Mouse (Mus musculus) midbrain, embryonic 15.5 days (tissue): ENCODE results near the gene Cdk14. TPM values are rescaled to one million over a fixed set of nuclear protein-coding genes. Genes with fewer than 3 reads are reported as not detected.
"Not testable (repeated sequence)": the region's sequence is repeated elsewhere in the genome, so short reads cannot be mapped to it uniquely, and the experiment has no call there.

Experiments used
- ATAC-seq: fragments of 200-750 bp; cut with Nextera tagmentation; replicated peaks from 2 replicates; pipeline ENCODE4 v1.8.0; 2017; ENCODE audit warnings: moderate TSS enrichment
- H3K27ac ChIP-seq: fragments of 300-500 bp; sonication (generic); 2 replicates; pipeline ENCODE4 v1.5.1; 2015; ENCODE audit warnings: mild to moderate bottlenecking, inconsistent platforms
- H3K27me3 ChIP-seq: fragments of 300-500 bp; sonication (generic); replicated peaks from 2 replicates; pipeline ENCODE4 v1.6.1; 2015; ENCODE audit warnings: inconsistent platforms
- H3K36me3 ChIP-seq: fragments of 300-500 bp; sonication (generic); replicated peaks from 2 replicates; pipeline ENCODE4 v1.6.1; 2015; ENCODE audit warnings: inconsistent platforms
- H3K4me1 ChIP-seq: fragments of 300-500 bp; sonication (generic); 2 replicates; pipeline ENCODE4 v1.6.1; 2015; ENCODE audit warnings: inconsistent platforms
- H3K4me2 ChIP-seq: fragments of 300-500 bp; sonication (generic); 2 replicates; pipeline ENCODE4 v1.6.1; 2015; ENCODE audit warnings: inconsistent platforms, mild to moderate bottlenecking, moderate library complexity
- H3K4me3 ChIP-seq: fragments of 300-500 bp; sonication (generic); 2 replicates; pipeline ENCODE4 v1.5.1; 2015; ENCODE audit warnings: mild to moderate bottlenecking, inconsistent platforms
- H3K9ac ChIP-seq: fragments of 300-500 bp; sonication (generic); 2 replicates; pipeline ENCODE4 v1.6.1; 2015; ENCODE audit warnings: mild to moderate bottlenecking, inconsistent platforms
- H3K9me3 ChIP-seq: fragments of 300-500 bp; sonication (generic); 2 replicates; pipeline ENCODE4 v1.6.1; 2016; ENCODE audit warnings: inconsistent platforms
- WGBS: fragments of 180-500 bp; shearing (Covaris S2); methylation state at CpG from one replicate; pipeline ENCODE4 v1.1.7; 2015; ENCODE audit warnings: mixed read lengths; 5-methylcytosine and 5-hydroxymethylcytosine counted together
- polyA plus RNA-seq: library from polyadenylated mRNA; unstranded; fragments of >200 nt; fragmentation: Nextera tagmentation; extraction: Ambion mirVana; gene quantifications from 2 replicates; pipeline ENCODE4 v1.2.1, GENCODE M21; 2015

Cdk14 gene
- polyA plus RNA-seq, 1 experiment from 2014 or later, result 40.9 TPM

GRCm38 (mm10) chr5:5330926-5331460 lies 89.1 kb downstream of the Cdk14 start:
- Histone ChIP-seq H3K27ac (no peak overlapping the region), H3K27me3 (no peaks in the 10 kb centered on the region), H3K4me1 (no peaks in the 10 kb centered on the region), H3K4me2 (no peak overlapping the region), H3K36me3 (no peaks in the 10 kb centered on the region), H3K4me3 (no peak overlapping the region), H3K9ac (no peak overlapping the region), H3K9me3 (no peaks in the 10 kb centered on the region)
- ATAC-seq, result no peak
- 58% methylated on average over 10 of the region's 10 CpGs for WGBS

- H3K27me3 ChIP-seq, H3K4me1 ChIP-seq, H3K27ac ChIP-seq, ATAC-seq, H3K4me3 ChIP-seq, H3K9me3 ChIP-seq, H3K9ac ChIP-seq, H3K36me3 ChIP-seq, H3K4me2 ChIP-seq: not testable (repeated sequence)
- 98% methylated on average over 2 of the region's 2 CpGs for WGBS
These were observed 91.1 kb downstream of the Cdk14 start for GRCm38 (mm10) chr5:5329018-5329417.

GRCm38 (mm10) chr5:5326716-5327115 lies 93.4 kb downstream of the Cdk14 start:
- no peak overlapping the region for H3K9ac ChIP-seq
- no peaks in the 10 kb centered on the region for H3K9me3 ChIP-seq
- WGBS, result 97% methylated on average over 2 of the region's 2 CpGs
- no peak for ATAC-seq
- no peaks in the 10 kb centered on the region for H3K4me1 ChIP-seq
- no peak overlapping the region for H3K4me3 ChIP-seq
- H3K4me2 ChIP-seq, result no peak overlapping the region
- no peaks in the 10 kb centered on the region for H3K27me3 ChIP-seq
- H3K36me3 ChIP-seq, result no peaks in the 10 kb centered on the region
- H3K27ac ChIP-seq, result no peak overlapping the region

GRCm38 (mm10) chr5:5322699-5323098 lies 97.4 kb downstream of the Cdk14 start:
- 85% methylated on average over 8 of the region's 8 CpGs for whole genome bisulfite sequencing
- Histone ChIP-seq H3K9me3 (no peaks in the 10 kb centered on the region), H3K36me3 (no peaks in the 10 kb centered on the region), H3K27ac (no peak overlapping the region), H3K9ac (no peak overlapping the region), H3K27me3 (no peaks in the 10 kb centered on the region), H3K4me2 (no peak overlapping the region), H3K4me3 (no peak overlapping the region), H3K4me1 (0 out of 2 replicates have a peak, but pooled peaks cover 4% of the 10 kb centered on the region)
- no peak for ATAC-seq

GRCm38 (mm10) chr5:5320506-5321181 lies 99.5 kb downstream of the Cdk14 start:
- no peak overlapping the region for H3K4me3 ChIP-seq
- no peak overlapping the region for H3K9ac ChIP-seq
- ATAC-seq, result no peak
- no peaks in the 10 kb centered on the region for H3K27me3 ChIP-seq
- no peak overlapping the region for H3K4me2 ChIP-seq
- H3K27ac ChIP-seq, result no peak overlapping the region
- H3K9me3 ChIP-seq, result no peaks in the 10 kb centered on the region
- 0 out of 2 replicates have a peak, but pooled peaks cover 4% of the 10 kb centered on the region for H3K4me1 ChIP-seq
- 71% methylated on average over 2 of the region's 2 CpGs for WGBS
- H3K36me3 ChIP-seq, result no peaks in the 10 kb centered on the region

- Histone ChIP-seq H3K9ac (no peak overlapping the region), H3K4me1 (0 out of 2 replicates have a peak, but pooled peaks cover 4% of the 10 kb centered on the region), H3K36me3 (no peaks in the 10 kb centered on the region), H3K4me2 (no peak overlapping the region), H3K27me3 (no peaks in the 10 kb centered on the region), H3K9me3 (no peaks in the 10 kb centered on the region), H3K4me3 (no peak overlapping the region), H3K27ac (no peak overlapping the region)
- WGBS, result 88% methylated on average over 8 of the region's 8 CpGs
- ATAC-seq, result no peak
These were observed 100.1 kb downstream of the Cdk14 start for GRCm38 (mm10) chr5:5319824-5320505.

- H3K9me3 ChIP-seq, result no peaks in the 10 kb centered on the region
- peaks cover 9% of the 10 kb centered on the region; the same call in 1 of the 2 replicates for H3K4me1 ChIP-seq
- H3K36me3 ChIP-seq, result no peaks in the 10 kb centered on the region
- no peak overlapping the region for H3K9ac ChIP-seq
- no peak overlapping the region for H3K4me3 ChIP-seq
- H3K27ac ChIP-seq, result no peak overlapping the region
- H3K4me2 ChIP-seq, result no peak overlapping the region
- H3K27me3 ChIP-seq, result no peaks in the 10 kb centered on the region
- WGBS, result 72% methylated on average over 6 of the region's 6 CpGs
- ATAC-seq, result no peak
These were observed 105.8 kb downstream of the Cdk14 start for GRCm38 (mm10) chr5:5314270-5314669.

- Histone ChIP-seq H3K4me2 (no peak overlapping the region), H3K4me3 (no peak overlapping the region)
- no peak for ATAC-seq
These were observed 106.8 kb downstream of the Cdk14 start for GRCm38 (mm10) chr5:5313195-5313760.

GRCm38 (mm10) chr5:5305286-5305685 lies 114.8 kb downstream of the Cdk14 start:
- H3K9me3 ChIP-seq, result no peaks in the 10 kb centered on the region
- no peaks in the 10 kb centered on the region for H3K27me3 ChIP-seq
- H3K4me2 ChIP-seq, result no peak overlapping the region
- H3K27ac ChIP-seq, result no peak overlapping the region
- no peaks in the 10 kb centered on the region for H3K36me3 ChIP-seq
- H3K4me3 ChIP-seq, result no peak overlapping the region
- 96% methylated on average over 2 of the region's 2 CpGs for WGBS
- no peak overlapping the region for H3K9ac ChIP-seq
- no peak for ATAC-seq
- H3K4me1 ChIP-seq, result no peaks in the 10 kb centered on the region

More at GRCm38 (mm10) chr5:5313195-5313760, 106.8 kb downstream of the Cdk14 start:
- WGBS, result 69% methylated on average over 9 of the region's 9 CpGs
- Histone ChIP-seq H3K27me3 (no peaks in the 10 kb centered on the region), H3K27ac (no peak overlapping the region), H3K4me1 (peaks cover 9% of the 10 kb centered on the region; the same call in 1 of the 2 replicates), H3K36me3 (no peaks in the 10 kb centered on the region), H3K9ac (no peak overlapping the region), H3K9me3 (no peaks in the 10 kb centered on the region)

- no peaks in the 10 kb centered on the region for H3K9me3 ChIP-seq
- 94% methylated on average over 8 of the region's 8 CpGs for WGBS
- ATAC-seq, result no peak
These were observed 116.9 kb downstream of the Cdk14 start for GRCm38 (mm10) chr5:5303102-5303670.

GRCm38 (mm10) chr5:5301571-5302079 lies 118.5 kb downstream of the Cdk14 start:
- no peaks in the 10 kb centered on the region for H3K9me3 ChIP-seq
- WGBS, result 86% methylated on average over 12 of the region's 12 CpGs
- H3K36me3 ChIP-seq, result no peaks in the 10 kb centered on the region
- no peak overlapping the region for H3K4me3 ChIP-seq
- H3K4me2 ChIP-seq, result no peak overlapping the region
- ATAC-seq, result no peak
- no peak overlapping the region for H3K27ac ChIP-seq
- no peaks in the 10 kb centered on the region for H3K4me1 ChIP-seq
- H3K27me3 ChIP-seq, result no peaks in the 10 kb centered on the region
- no peak overlapping the region for H3K9ac ChIP-seq

More at GRCm38 (mm10) chr5:5303102-5303670, 116.9 kb downstream of the Cdk14 start:
- Histone ChIP-seq H3K4me3 (no peak overlapping the region), H3K9ac (no peak overlapping the region), H3K4me1 (no peaks in the 10 kb centered on the region), H3K27ac (no peak overlapping the region), H3K27me3 (no peaks in the 10 kb centered on the region), H3K36me3 (no peaks in the 10 kb centered on the region), H3K4me2 (no peak overlapping the region)

- no peaks in the 10 kb centered on the region for H3K4me1 ChIP-seq
- no peaks in the 10 kb centered on the region for H3K27me3 ChIP-seq
- H3K36me3 ChIP-seq, result no peaks in the 10 kb centered on the region
- no peak overlapping the region for H3K4me3 ChIP-seq
- no peaks in the 10 kb centered on the region for H3K9me3 ChIP-seq
- 63% methylated on average over 2 of the region's 2 CpGs for WGBS
- no peak overlapping the region for H3K27ac ChIP-seq
- no peak overlapping the region for H3K9ac ChIP-seq
- no peak overlapping the region for H3K4me2 ChIP-seq
- no peak for ATAC-seq
These were observed 119.1 kb downstream of the Cdk14 start for GRCm38 (mm10) chr5:5300998-5301397.
